Mouse (Mus musculus) cortical plate, adult 2 months (tissue): ENCODE results near the gene Gtpbp10.

Source experiments
- CTCF ChIP-seq: fragments of 200-500 bp; IDR thresholded peaks from 2 replicates; pipeline ENCODE4 v1.5.1; 2011; ENCODE audit warnings: mild to moderate bottlenecking, control low read depth, low read length; ENCODE audit not compliant: insufficient read depth; ENCODE audit errors: extremely low read depth
- POLR2A ChIP-seq: fragments of 200-500 bp; IDR thresholded peaks from 2 replicates; pipeline ENCODE4 v1.6.1; 2011; ENCODE audit warnings: mild to moderate bottlenecking, low read length, control low read depth; ENCODE audit not compliant: insufficient read depth; ENCODE audit errors: extremely low read depth

DNA sequence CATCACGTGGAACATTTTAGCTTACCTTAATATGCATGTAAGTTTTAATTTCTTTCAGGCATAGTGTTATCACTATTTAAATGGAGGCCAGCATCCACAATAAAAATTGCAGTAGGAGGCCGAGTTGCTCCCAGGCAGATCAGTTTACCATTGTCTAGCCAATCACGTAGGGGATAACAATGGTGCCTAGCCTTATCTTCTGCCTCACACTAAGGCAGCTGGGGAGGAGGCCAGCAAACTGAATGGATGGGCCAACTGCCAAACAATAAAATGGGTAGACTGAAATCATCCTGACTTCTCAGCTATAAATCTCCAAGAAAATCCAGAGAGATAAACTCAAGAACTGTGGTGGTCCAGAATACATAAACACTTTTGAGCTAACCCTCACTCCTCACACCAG, 19.6 kb downstream of the Gtpbp10 start:
- TF ChIP-seq CTCF: no peak
- TF ChIP-seq POLR2A: no peak
